Mouse (Mus musculus) ES-E14 (cell line): ENCODE results near the gene C9orf72. TPM values are rescaled to one million over a fixed set of nuclear protein-coding genes. Genes with fewer than 3 reads are reported as not detected.
"Not testable (repeated sequence)": the region's sequence is repeated elsewhere in the genome, so short reads cannot be mapped to it uniquely, and the experiment has no call there.

Source experiments
- DNase-seq: peaks from one replicate; pipeline ENCODE4 v3.0.0-alpha.2; 2013; ENCODE audit warnings: low read depth, low spot score
- H3K27ac ChIP-seq: 2 replicates; pipeline ENCODE4 v1.5.1; 2012; ENCODE audit warnings: low read depth, mild to moderate bottlenecking, low read length, moderate library complexity, mixed read lengths; ENCODE audit not compliant: poor library complexity, insufficient read depth, severe bottlenecking
- H3K36me3 ChIP-seq: 2 replicates; pipeline ENCODE4 v1.6.1; 2012; ENCODE audit warnings: mild to moderate bottlenecking, low read length, moderate library complexity, mixed read lengths; ENCODE audit not compliant: control insufficient read depth, poor library complexity, insufficient read depth, severe bottlenecking
- H3K4me1 ChIP-seq, 2 experiments: fragments of 150-350 bp in 1 of 2; sonication (generic) in 1 of 2; 2 replicates each; pipeline ENCODE4 v1.6.1; 2012; ENCODE audit warnings: low read length in 2 of 2, mild to moderate bottlenecking in 1 of 2, mixed read lengths in 1 of 2; ENCODE audit not compliant: control insufficient read depth in 2 of 2, insufficient read depth in 2 of 2, poor library complexity in 1 of 2
- H3K4me3 ChIP-seq, 2 experiments: fragments of 150-350 bp in 1 of 2; sonication (generic) in 1 of 2; 2 replicates each; pipeline ENCODE4 v1.5.1; 2012; ENCODE audit warnings: low read length in 2 of 2, low read depth in 1 of 2, mild to moderate bottlenecking in 1 of 2, mixed read lengths in 1 of 2; ENCODE audit not compliant: insufficient read depth in 1 of 2, poor library complexity in 1 of 2, severe bottlenecking in 1 of 2
- H3K9ac ChIP-seq: 2 replicates; pipeline ENCODE4 v1.6.1; 2012; ENCODE audit warnings: low read depth, mild to moderate bottlenecking, low read length, mixed read lengths; ENCODE audit not compliant: poor library complexity, insufficient read depth, severe bottlenecking
- H3K9me3 ChIP-seq: fragments of 150-350 bp; sonication (generic); 2 replicates; pipeline ENCODE4 v1.6.1; 2012; ENCODE audit warnings: low read depth, mild to moderate bottlenecking, low read length; ENCODE audit not compliant: control insufficient read depth, insufficient read depth
- CHD2 ChIP-seq: IDR thresholded peaks from 2 replicates; pipeline ENCODE4 v1.6.1; 2014; ENCODE audit warnings: mild to moderate bottlenecking, low read depth, low read length, inconsistent platforms
- HCFC1 ChIP-seq: IDR thresholded peaks from 2 replicates; pipeline ENCODE4 v1.6.1; 2012; ENCODE audit warnings: low read length, inconsistent platforms, borderline replicate concordance; ENCODE audit not compliant: insufficient read depth
- MAFK ChIP-seq: IDR thresholded peaks from 2 replicates; pipeline ENCODE4 v1.6.1; 2014; ENCODE audit warnings: mild to moderate bottlenecking, low read depth, low read length, inconsistent platforms; ENCODE audit not compliant: insufficient read depth
- ZC3H11A ChIP-seq: IDR thresholded peaks from 2 replicates; pipeline ENCODE4 v1.6.1; 2012; ENCODE audit warnings: low read depth, mild to moderate bottlenecking, inconsistent platforms, low read length, borderline replicate concordance
- ZNF384 ChIP-seq: IDR thresholded peaks from 2 replicates; pipeline ENCODE4 v1.6.1; 2012; ENCODE audit warnings: low read depth, low read length, inconsistent platforms
- in situ Hi-C, 2 experiments: fragments of 600-800 bp; cut with MboI; formaldehyde crosslinking; loops; one replicate each; pipeline ENCODE4 v1.15.1; 2025; ENCODE audit warnings: low sequenced_read_pairs in 2 of 2, inconsistent platforms in 1 of 2; ENCODE audit not compliant: unreplicated experiment in 2 of 2
- total RNA-seq: library from RNA; depleted of rRNA; stranded (reverse); fragments of 300-350 nt; gene quantifications from 2 replicates; pipeline ENCODE4 v1.2.3, GENCODE M21; 2012; rRNA removed

C9orf72 gene
- 7.1 and 8.6 TPM in 2 replicates for total RNA-seq

DNA sequence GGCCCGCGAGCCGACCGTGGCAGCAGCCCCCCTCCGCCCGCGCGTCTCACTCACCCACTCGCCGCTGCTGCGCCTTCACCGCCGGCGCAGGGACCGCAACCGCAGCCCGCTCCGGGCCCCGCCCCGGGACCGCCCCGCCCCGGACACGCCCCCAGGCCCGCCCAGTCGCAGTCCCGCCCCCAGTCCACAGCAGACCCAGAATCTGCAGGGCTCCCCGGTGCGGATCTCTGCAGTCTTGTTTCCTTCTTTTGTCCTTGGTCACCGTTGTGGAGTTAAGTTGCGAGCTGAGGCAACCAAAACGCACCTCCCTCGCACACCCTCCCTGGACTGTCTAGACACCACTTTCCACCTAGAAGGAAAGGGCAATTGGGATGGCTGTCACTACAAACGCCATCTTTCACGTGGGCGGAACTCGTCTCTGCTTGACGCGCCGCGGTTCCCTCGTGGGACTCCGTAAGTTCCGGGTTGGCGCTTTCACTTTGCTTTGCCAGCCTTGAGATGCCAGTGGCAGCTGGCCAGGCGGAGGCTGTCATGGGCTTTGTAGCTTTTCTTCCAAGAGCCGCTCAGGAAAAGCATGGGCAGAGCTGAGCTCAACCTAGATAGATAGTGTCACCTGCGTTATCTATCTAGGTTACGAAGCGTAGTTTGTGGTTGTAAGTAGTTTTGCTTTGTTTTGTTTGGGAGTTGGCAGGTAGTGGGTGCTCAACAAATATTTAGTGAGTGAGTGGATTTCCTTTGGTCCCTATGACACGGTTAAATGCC is at the start of gene C9orf72:
TSS of gene C9orf72 (minus strand) at position 442 of the 762 bp plus-strand sequence.
- Histone ChIP-seq H3K4me1 (peaks cover 0 to 3% of the 10 kb centered on the region in 2 experiments; a peak in 2 of 4 replicates), H3K9me3 (no peaks in the 10 kb centered on the region), H3K9ac (peak within 1 kb of the TSS; percentile 82), H3K4me3 (peak within 1 kb of the TSS; percentile 86 to 99), H3K36me3 (no peaks in the 10 kb centered on the region), H3K27ac (no peak within 1 kb of the TSS)
- in situ Hi-C loops: no loop called here
- peak; percentile 76 for DNase-seq
- peak; percentile 90 for TF ChIP-seq HCFC1
- TF ChIP-seq ZNF384: 0 out of 2 replicates have a peak, but pooled peaks have one; percentile 14
- no peak for TF ChIP-seq MAFK

DNA sequence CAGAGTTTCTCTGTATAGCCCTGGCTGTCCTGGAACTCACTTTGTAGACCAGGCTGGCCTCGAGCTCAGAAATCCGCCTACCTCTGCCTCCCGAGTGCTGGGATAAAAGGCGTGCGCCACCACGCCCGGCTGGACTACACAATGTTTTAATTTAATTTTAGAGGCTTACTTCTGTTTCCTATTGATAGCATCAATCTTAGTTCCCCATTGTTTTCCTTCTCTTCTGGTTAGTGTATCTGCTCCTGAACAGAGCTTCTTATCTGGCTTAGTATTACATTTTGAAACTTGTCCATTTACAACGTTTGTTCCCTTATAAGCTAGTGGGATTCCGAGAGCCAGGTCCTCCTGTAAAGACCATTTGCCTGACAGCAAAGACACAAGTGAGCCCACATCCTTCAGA is 33.0 kb upstream of the C9orf72 start:
- H3K9ac ChIP-seq: no peak overlapping the region
- H3K4me3 ChIP-seq: no peak overlapping the region
- no peaks in the 10 kb centered on the region for H3K4me1 ChIP-seq
- in situ Hi-C loops: no loop called here
- TF ChIP-seq ZNF384 (no peak), MAFK (no peak), ZC3H11A (no peak), HCFC1 (no peak), CHD2 (no peak)
- H3K27ac ChIP-seq: no peak overlapping the region
- H3K36me3 ChIP-seq: no peaks in the 10 kb centered on the region
- DNase-seq: no peak
- H3K9me3 ChIP-seq: no peaks in the 10 kb centered on the region

DNA sequence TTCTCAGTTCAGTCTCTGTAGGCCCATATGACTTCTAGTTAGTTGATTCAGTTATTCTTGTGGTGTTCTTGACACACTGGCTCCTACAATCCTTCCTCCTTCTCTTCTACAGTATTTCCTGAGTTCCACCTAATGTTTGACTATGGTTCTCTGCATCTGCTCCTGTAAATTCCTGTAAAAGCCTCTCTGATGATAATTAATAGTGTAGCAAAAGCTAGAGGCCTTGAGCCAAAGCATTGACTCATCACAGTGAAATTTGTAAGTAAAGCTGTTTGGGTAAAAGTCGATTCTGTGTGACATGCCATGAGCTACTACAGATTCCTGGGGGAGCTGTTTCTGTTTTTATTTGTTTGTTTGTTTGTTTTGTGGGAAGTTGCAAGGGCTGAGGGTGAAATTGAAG is 18.0 kb upstream of the C9orf72 start:
- TF ChIP-seq CHD2: no peak
- TF ChIP-seq MAFK: no peak
- no peak for TF ChIP-seq HCFC1
- no peak for TF ChIP-seq ZNF384
- no peak for TF ChIP-seq ZC3H11A

DNA sequence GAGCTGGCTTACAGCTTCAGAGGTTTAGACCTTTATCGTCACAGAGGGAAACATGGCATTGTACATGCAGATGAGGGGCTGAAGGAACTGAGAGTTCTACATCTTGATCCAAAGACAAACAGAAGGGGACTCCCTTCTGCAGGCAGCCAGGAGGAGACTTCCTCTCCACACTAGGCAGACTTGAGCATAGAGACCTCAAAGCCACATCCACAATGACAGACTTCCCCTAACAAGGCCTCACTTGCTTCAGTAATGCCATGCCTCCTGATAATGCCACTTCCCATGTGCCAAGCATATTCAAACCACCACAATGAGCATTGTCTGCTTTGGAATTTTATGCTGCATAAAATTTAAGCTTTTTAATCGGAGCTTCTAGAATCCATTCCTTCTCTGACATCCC is 15.8 kb upstream of the C9orf72 start:
- H3K9me3 ChIP-seq: no peaks in the 10 kb centered on the region
- no peaks in the 10 kb centered on the region for H3K36me3 ChIP-seq
- no peak overlapping the region for H3K9ac ChIP-seq
- no peak for DNase-seq
- H3K4me1 ChIP-seq: no peaks in the 10 kb centered on the region
- TF ChIP-seq MAFK (no peak), ZNF384 (no peak), ZC3H11A (no peak), HCFC1 (no peak), CHD2 (no peak)
- in situ Hi-C loops: no loop called here
- H3K27ac ChIP-seq: no peak overlapping the region
- H3K4me3 ChIP-seq: no peak overlapping the region

More for the DNA sequence above, 18.0 kb upstream of the C9orf72 start:
- in situ Hi-C loops: no loop called here
- no peaks in the 10 kb centered on the region for H3K4me1 ChIP-seq
- no peak for DNase-seq
- no peak overlapping the region for H3K9ac ChIP-seq
- no peak overlapping the region for H3K4me3 ChIP-seq
- H3K9me3 ChIP-seq: no peaks in the 10 kb centered on the region
- no peak overlapping the region for H3K27ac ChIP-seq
- no peaks in the 10 kb centered on the region for H3K36me3 ChIP-seq

DNA sequence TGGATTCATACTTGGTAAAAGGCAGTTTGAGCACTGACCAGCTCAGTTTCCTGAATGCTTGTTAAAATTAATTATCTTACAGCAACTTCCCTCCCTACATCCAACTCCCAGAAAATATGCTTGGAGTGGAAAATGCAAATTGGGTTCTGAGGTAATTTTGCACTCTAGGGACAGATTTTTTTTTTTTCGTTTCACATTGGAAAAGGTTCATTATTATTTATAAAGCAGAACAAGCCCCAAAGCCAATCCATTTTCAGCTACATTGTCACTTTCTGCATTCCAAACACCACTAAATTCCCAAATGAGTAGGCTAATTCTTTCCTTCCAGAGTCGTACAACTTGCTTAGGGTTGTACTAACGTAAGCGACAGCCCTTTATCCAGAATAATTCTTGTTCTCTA is 12.7 kb upstream of the C9orf72 start:
- no peak for DNase-seq
- no peaks in the 10 kb centered on the region for H3K36me3 ChIP-seq
- in situ Hi-C loops: no loop called here

DNA sequence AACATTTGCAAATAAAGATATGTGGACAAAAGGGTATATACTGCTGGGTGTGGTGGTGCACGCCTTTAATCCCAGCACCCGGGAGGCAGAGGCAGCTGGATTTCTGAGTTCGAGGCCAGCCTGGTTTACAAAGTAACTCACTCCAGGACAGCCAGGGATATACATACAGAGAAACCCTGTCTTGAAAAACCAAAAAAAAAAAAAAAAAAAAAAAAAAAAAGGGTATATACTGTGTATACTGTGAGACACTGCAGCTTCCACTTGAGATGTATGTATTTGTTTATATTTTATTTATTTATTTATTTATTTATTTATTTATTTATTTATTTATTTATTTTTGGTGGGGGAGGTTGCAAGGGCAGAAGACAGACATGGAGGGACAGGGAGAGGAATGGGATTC is 12.3 kb upstream of the C9orf72 start:
- H3K4me1 ChIP-seq, DNase-seq, H3K27ac ChIP-seq, H3K9me3 ChIP-seq, H3K9ac ChIP-seq, in situ Hi-C loops, H3K4me3 ChIP-seq, H3K36me3 ChIP-seq: not testable (repeated sequence)

More for the DNA sequence above, 12.7 kb upstream of the C9orf72 start:
- no peak overlapping the region for H3K27ac ChIP-seq
- no peak overlapping the region for H3K4me3 ChIP-seq
- H3K4me1 ChIP-seq: no peaks in the 10 kb centered on the region
- H3K9me3 ChIP-seq: no peaks in the 10 kb centered on the region
- TF ChIP-seq ZNF384 (no peak), MAFK (no peak), ZC3H11A (no peak), CHD2 (no peak), HCFC1 (no peak)
- no peak overlapping the region for H3K9ac ChIP-seq
